In genomic region chr11:115181913-115182638, GRCm38 (mm10) we compare ENCODE assay signal across 8 mouse cellular contexts. TPM values are rescaled to one million over a fixed set of nuclear protein-coding genes. Genes with fewer than 3 reads are reported as not detected.
A peak's percentile ranks its signal among the peaks of the same experiment; 100 is the strongest.
DNase-seq lines count a peak whose midpoint lies in the region; ATAC-seq and TF ChIP-seq lines count a peak whose summit lies in the region.

No protein-coding gene starts in this region.

- no peaks in the 10 kb centered on the region; the same call in 1 of the 2 replicates for H3K36me3 ChIP-seq in kidney, adult 2 months (ENCODE audit: control insufficient read depth, insufficient read depth, low read length)
- 0 out of 2 replicates have a peak, but pooled peaks cover 2% of the 10 kb centered on the region for H3K36me3 ChIP-seq in liver, embryonic 16.5 days (ENCODE audit: control insufficient read depth, insufficient read depth)

- TF ChIP-seq CTCF in brain, embryonic 14.5 days (IDR thresholded peaks at IDR 0.05; ENCODE audit: borderline replicate concordance, extremely low read depth, insufficient read depth, insufficient read length): peak; percentile 95
- peak; percentile 94 for TF ChIP-seq CTCF in kidney, adult 2 months (conservative IDR thresholded peaks at IDR 0.05; ENCODE audit: insufficient read depth, insufficient read length, low read depth, low read length)

- 20% methylated on average over 12 of the region's 12 CpGs for WGBS in kidney, adult 2 months
- WGBS in liver, embryonic 16.5 days (ENCODE audit: insufficient replicate concordance): 14% methylated on average over 12 of the region's 12 CpGs

- no peaks in the 10 kb centered on the region for H3K27me3 ChIP-seq in kidney, adult 2 months (replicated peaks; ENCODE audit: control insufficient read depth, insufficient read depth, low read length)
- no peaks in the 10 kb centered on the region for H3K27me3 ChIP-seq in liver, embryonic 16.5 days (ENCODE audit: control insufficient read depth, insufficient read depth, low read depth, low read length)

- no peak overlapping the region for H3K4me3 ChIP-seq in kidney, adult 2 months (ENCODE audit: insufficient read depth, low read depth, low read length)
- no peak overlapping the region for H3K4me3 ChIP-seq in liver, embryonic 16.5 days (ENCODE audit: low read depth, low read length)

- peak; percentile 58 for DNase-seq in 3134 (ENCODE audit: extremely low read depth, insufficient read length, low spot score)
- DNase-seq in CD8-positive naive resting alpha-beta T cell, adult 2 months (ENCODE audit: low read depth in 2 of 2, low spot score in 2 of 2): peak; percentile 89 to 95
- DNase-seq in brain, embryonic 14.5 days (ENCODE audit: low read depth): peak; percentile 77
- peak; percentile 84 for DNase-seq in kidney, adult 2 months
- peak; percentile 87 for DNase-seq in retina, postnatal 1 day
- peak; percentile 72 to 87 for DNase-seq in urinary bladder, adult 18-20 months (ENCODE audit: low spot score in 2 of 2)

- no peak overlapping the region for H3K4me2 ChIP-seq in liver, embryonic 16.5 days (ENCODE audit: low read depth, low read length)

- H3K4me1 ChIP-seq in kidney, adult 2 months (ENCODE audit: control insufficient read depth, insufficient read depth, low read length): peaks cover 23% of the 10 kb centered on the region
- H3K4me1 ChIP-seq in liver, embryonic 16.5 days (ENCODE audit: control insufficient read depth, low read depth, low read length): peaks cover 24% of the 10 kb centered on the region

- no peak overlapping the region for H3K9ac ChIP-seq in liver, embryonic 16.5 days (ENCODE audit: low read depth, low read length)

- no peak for TF ChIP-seq POLR2A in brain, embryonic 14.5 days (IDR thresholded peaks at IDR 0.05; ENCODE audit: borderline replicate concordance, extremely low read depth, insufficient read depth, insufficient read length, poor library complexity, severe bottlenecking)
- TF ChIP-seq POLR2A in kidney, adult 2 months (IDR thresholded peaks at IDR 0.05; ENCODE audit: low read depth, low read length): no peak

- no peak overlapping the region; the same call in 1 of the 2 replicates for H3K27ac ChIP-seq in kidney, adult 2 months (ENCODE audit: insufficient read depth, low read depth, low read length)
- H3K27ac ChIP-seq in liver, embryonic 16.5 days (ENCODE audit: low read length): peak overlapping the region; percentile 30; the same call in 1 of the 2 replicates

- 0 out of 2 replicates have a peak, but pooled peaks have one; percentile 13 for ATAC-seq in frontal cortex, adult (ENCODE audit: low TSS enrichment)
- no peak for ATAC-seq in liver, embryonic 16.5 days (ENCODE audit: low read depth)

- H3K9me3 ChIP-seq in liver, embryonic 16.5 days (replicated peaks; ENCODE audit: control insufficient read depth, low read length): no peaks in the 10 kb centered on the region

RNA-seq across cellular contexts. Expression of gene Tmem104, which starts 5.2 kb away (rescaled TPM):
- polyA plus RNA-seq in brain, embryonic 14.5 days (2012; rRNA removed): 7.1 and 10.7 TPM in 2 replicates
- polyA plus RNA-seq in kidney, adult 2 months (2012; rRNA removed): 13.0 and 14.8 TPM in 2 replicates
- 5.9 and 6.4 TPM in 2 replicates for polyA plus RNA-seq in liver, embryonic 16.5 days (2015; fragmentation: Nextera tagmentation; extraction: Ambion mirVana)

RNA-seq across cellular contexts. Expression of gene Nat9, which starts 5.6 kb away (rescaled TPM):
- polyA plus RNA-seq in brain, embryonic 14.5 days (2012; rRNA removed): 16.0 and 16.9 TPM in 2 replicates
- 32.4 and 35.3 TPM in 2 replicates for polyA plus RNA-seq in kidney, adult 2 months (2012; rRNA removed)
- 12.7 TPM in 2 replicates for polyA plus RNA-seq in liver, embryonic 16.5 days (2015; fragmentation: Nextera tagmentation; extraction: Ambion mirVana)

RNA-seq across cellular contexts. Expression of gene Slc9a3r1, which starts 18.9 kb away (rescaled TPM):
- 31.6 and 40.5 TPM in 2 replicates for polyA plus RNA-seq in brain, embryonic 14.5 days (2012; rRNA removed)
- 229 and 239 TPM in 2 replicates for polyA plus RNA-seq in kidney, adult 2 months (2012; rRNA removed)
- 78.8 and 88.7 TPM in 2 replicates for polyA plus RNA-seq in liver, embryonic 16.5 days (2015; fragmentation: Nextera tagmentation; extraction: Ambion mirVana)

RNA-seq across cellular contexts. Expression of gene Cd300lf, which starts 48.3 kb away (rescaled TPM):
- polyA plus RNA-seq in brain, embryonic 14.5 days (2012; rRNA removed): 0.10 and 0.15 TPM in 2 replicates
- polyA plus RNA-seq in kidney, adult 2 months (2012; rRNA removed): 0.29 and 1.2 TPM in 2 replicates
- 4.0 and 5.5 TPM in 2 replicates for polyA plus RNA-seq in liver, embryonic 16.5 days (2015; fragmentation: Nextera tagmentation; extraction: Ambion mirVana)
